Mouse (Mus musculus) limb, embryonic 14.5 days (tissue): ENCODE results near the gene Gdpd5. TPM values are rescaled to one million over a fixed set of nuclear protein-coding genes. Genes with fewer than 3 reads are reported as not detected.

Experiments
- ATAC-seq: fragments of 200-750 bp; cut with Nextera tagmentation; 2 replicates; pipeline ENCODE4 v1.8.0; 2017; ENCODE audit warnings: low read depth, moderate number of reproducible peaks, moderate TSS enrichment; ENCODE audit not compliant: low FRiP score
- DNase-seq: peaks from one replicate; pipeline ENCODE4 v3.0.0-alpha.2; 2015; ENCODE audit warnings: low spot score
- H3K27ac ChIP-seq: fragments of 300-500 bp; sonication (generic); replicated peaks from 2 replicates; pipeline ENCODE4 v1.5.1; 2014; ENCODE audit warnings: low read depth, mild to moderate bottlenecking, low read length, moderate library complexity, mixed read lengths
- H3K27me3 ChIP-seq: fragments of 300-500 bp; sonication (generic); 2 replicates; pipeline ENCODE4 v1.6.1; 2014; ENCODE audit warnings: low read length, mixed read lengths; ENCODE audit not compliant: control insufficient read depth, insufficient read depth
- H3K36me3 ChIP-seq: fragments of 300-500 bp; sonication (generic); 2 replicates; pipeline ENCODE4 v1.6.1; 2014; ENCODE audit warnings: mild to moderate bottlenecking, low read length, moderate library complexity, mixed read lengths; ENCODE audit not compliant: control insufficient read depth, insufficient read depth
- H3K4me1 ChIP-seq: fragments of 300-500 bp; sonication (generic); 2 replicates; pipeline ENCODE4 v1.6.1; 2014; ENCODE audit warnings: antibody characterized with exemption, low read length, mixed read lengths; ENCODE audit not compliant: control insufficient read depth, insufficient read depth
- H3K4me2 ChIP-seq: fragments of 300-500 bp; sonication (generic); replicated peaks from 2 replicates; pipeline ENCODE4 v1.6.1; 2014; ENCODE audit warnings: low read depth, mild to moderate bottlenecking, low read length, moderate library complexity; ENCODE audit not compliant: severe bottlenecking
- H3K4me3 ChIP-seq: fragments of 300-500 bp; sonication (generic); replicated peaks from 2 replicates; pipeline ENCODE4 v1.5.1; 2014; ENCODE audit warnings: low read length
- H3K9ac ChIP-seq: fragments of 300-500 bp; sonication (generic); 2 replicates; pipeline ENCODE4 v1.6.1; 2014; ENCODE audit warnings: mild to moderate bottlenecking, low read depth, low read length, moderate library complexity; ENCODE audit not compliant: severe bottlenecking
- H3K9me3 ChIP-seq: fragments of 300-500 bp; sonication (generic); 2 replicates; pipeline ENCODE4 v1.6.1; 2016; ENCODE audit warnings: low read length; ENCODE audit not compliant: control insufficient read depth
- POLR2A ChIP-seq: fragments of 200-500 bp; IDR thresholded peaks from 2 replicates; pipeline ENCODE4 v1.8.0; 2012; ENCODE audit warnings: inconsistent platforms, mild to moderate bottlenecking, moderate library complexity, borderline replicate concordance; ENCODE audit not compliant: insufficient read depth, insufficient read length; ENCODE audit errors: extremely low read depth
- WGBS: fragments of 180-500 bp; shearing (Covaris S2); extraction: QIAGEN DNeasy Blood & Tissue Kit; methylation state at CpG from one replicate; pipeline ENCODE4 v1.1.7; 2014; 5-methylcytosine and 5-hydroxymethylcytosine counted together
- polyA plus RNA-seq, 2 experiments: library from polyadenylated mRNA; depleted of rRNA in 1 of 2; stranded (reverse) in 1 of 2; unstranded in 1 of 2; fragments of >200 nt; fragmentation: Nextera tagmentation in 1 of 2; extraction: Ambion mirVana in 1 of 2; gene quantifications; 2 replicates each; pipeline versions ENCODE4 v1.2.1 to v1.2.3; 2012 to 2014

Gene Gdpd5
- polyA plus RNA-seq, 2 experiments = 11.8 to 14.5 TPM

GRCm38 (mm10) chr7:99384101-99384611 lies 2.9 kb downstream of the Gdpd5 start:
- Histone ChIP-seq H3K4me2 (peak overlapping the region; percentile 8; the same call in 1 of the 2 replicates), H3K9me3 (no peaks in the 10 kb centered on the region), H3K27ac (no peak overlapping the region), H3K27me3 (no peaks in the 10 kb centered on the region), H3K4me1 (peaks cover 31% of the 10 kb centered on the region), H3K36me3 (peaks cover 10% of the 10 kb centered on the region; the same call in 1 of the 2 replicates), H3K9ac (0 out of 2 replicates have a peak overlapping the region, but pooled peaks have one; percentile 16), H3K4me3 (no peak overlapping the region)
- TF ChIP-seq POLR2A = no peak
- 42% methylated on average over 4 of the region's 4 CpGs for WGBS
- DNase-seq (peak; percentile 21), ATAC-seq (no peak)

- no peak for TF ChIP-seq POLR2A
- Histone ChIP-seq H3K36me3 (peaks cover 10% of the 10 kb centered on the region; the same call in 1 of the 2 replicates), H3K4me1 (peaks cover 31% of the 10 kb centered on the region), H3K27me3 (no peaks in the 10 kb centered on the region), H3K27ac (no peak overlapping the region), H3K9ac (no peak overlapping the region), H3K4me3 (no peak overlapping the region), H3K9me3 (no peaks in the 10 kb centered on the region), H3K4me2 (no peak overlapping the region)
- DNase-seq = no peak
- 53% methylated on average over 5 of the region's 5 CpGs for WGBS
- ATAC-seq = no peak
Observed at GRCm38 (mm10) chr7:99386030-99386429, 4.8 kb downstream of the Gdpd5 start.

GRCm38 (mm10) chr7:99386811-99387210 lies 5.6 kb downstream of the Gdpd5 start:
- Histone ChIP-seq H3K9me3 (no peaks in the 10 kb centered on the region), H3K4me2 (no peak overlapping the region), H3K4me1 (peaks cover 33% of the 10 kb centered on the region), H3K4me3 (no peak overlapping the region), H3K36me3 (peaks cover 10% of the 10 kb centered on the region; the same call in 1 of the 2 replicates), H3K27ac (no peak overlapping the region), H3K27me3 (no peaks in the 10 kb centered on the region), H3K9ac (no peak overlapping the region)
- ATAC-seq = no peak
- 87% methylated on average over 4 of the region's 4 CpGs for WGBS
- no peak for TF ChIP-seq POLR2A
- DNase-seq = no peak

GRCm38 (mm10) chr7:99387356-99387755 lies 6.1 kb downstream of the Gdpd5 start:
- no peaks in the 10 kb centered on the region for H3K9me3 ChIP-seq
- no peak overlapping the region for H3K27ac ChIP-seq
- H3K27me3 ChIP-seq = no peaks in the 10 kb centered on the region
- no peak overlapping the region for H3K9ac ChIP-seq
- no peak overlapping the region for H3K4me2 ChIP-seq
- peaks cover 33% of the 10 kb centered on the region for H3K4me1 ChIP-seq
- H3K36me3 ChIP-seq = peaks cover 10% of the 10 kb centered on the region; the same call in 1 of the 2 replicates
- WGBS = 88% methylated on average over 5 of the region's 5 CpGs
- DNase-seq (no peak), ATAC-seq (no peak)
- no peak overlapping the region for H3K4me3 ChIP-seq
- TF ChIP-seq POLR2A = no peak

- Histone ChIP-seq H3K9ac (no peak overlapping the region), H3K27me3 (no peaks in the 10 kb centered on the region), H3K4me1 (0 out of 2 replicates have a peak, but pooled peaks cover 6% of the 10 kb centered on the region), H3K36me3 (peaks cover 10% of the 10 kb centered on the region; the same call in 1 of the 2 replicates), H3K4me2 (no peak overlapping the region), H3K9me3 (no peaks in the 10 kb centered on the region), H3K27ac (no peak overlapping the region), H3K4me3 (no peak overlapping the region)
- ATAC-seq = no peak
- DNase-seq = no peak
- 45% methylated on average over 4 of the region's 4 CpGs for WGBS
- TF ChIP-seq POLR2A = no peak
Observed at GRCm38 (mm10) chr7:99390559-99390958, 9.3 kb downstream of the Gdpd5 start.
